Mouse (Mus musculus) T-helper 17 cell (primary cell): ENCODE data around the gene Tssk3.

Experiments used
- in situ Hi-C, 2 experiments: fragments of 300-600 bp; cut with MboI, MseI; formaldehyde crosslinking; loops; 1 replicate in 1 of 2; 2 replicates in 1 of 2; pipeline ENCODE4 v1.15.1; 2025; ENCODE audit warnings: high pct_unique_total_duplicates in 2 of 2

Gene Tssk3

GRCm38 (mm10) chr4:129451471-129452169, 39.2 kb downstream of the Tssk3 start:
- in situ Hi-C loops, result no loop called here

- in situ Hi-C loops, result no loop called here
These were observed 40.0 kb downstream of the Tssk3 start for GRCm38 (mm10) chr4:129450851-129451250.

DNA sequence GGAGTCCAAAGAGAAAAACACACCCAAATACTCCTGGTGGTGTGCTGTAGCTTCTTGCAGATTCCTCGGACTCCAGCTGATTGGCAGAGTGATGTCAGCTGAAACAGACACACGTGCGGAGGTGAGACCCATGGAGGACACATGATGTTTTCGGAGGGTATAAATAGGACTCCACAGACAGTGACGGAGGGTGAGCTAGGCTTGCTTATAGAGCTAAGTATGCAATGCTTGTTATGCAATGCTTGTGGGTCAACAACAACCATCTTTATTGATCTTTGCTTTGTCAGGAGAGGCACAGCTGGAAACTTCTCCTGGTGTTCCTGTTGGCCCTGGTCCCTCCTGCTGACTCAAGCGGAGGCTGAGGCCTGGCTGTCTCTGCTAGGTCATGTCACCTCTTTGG, 42.1 kb downstream of the Tssk3 start:
- in situ Hi-C loops, result no loop called here

DNA sequence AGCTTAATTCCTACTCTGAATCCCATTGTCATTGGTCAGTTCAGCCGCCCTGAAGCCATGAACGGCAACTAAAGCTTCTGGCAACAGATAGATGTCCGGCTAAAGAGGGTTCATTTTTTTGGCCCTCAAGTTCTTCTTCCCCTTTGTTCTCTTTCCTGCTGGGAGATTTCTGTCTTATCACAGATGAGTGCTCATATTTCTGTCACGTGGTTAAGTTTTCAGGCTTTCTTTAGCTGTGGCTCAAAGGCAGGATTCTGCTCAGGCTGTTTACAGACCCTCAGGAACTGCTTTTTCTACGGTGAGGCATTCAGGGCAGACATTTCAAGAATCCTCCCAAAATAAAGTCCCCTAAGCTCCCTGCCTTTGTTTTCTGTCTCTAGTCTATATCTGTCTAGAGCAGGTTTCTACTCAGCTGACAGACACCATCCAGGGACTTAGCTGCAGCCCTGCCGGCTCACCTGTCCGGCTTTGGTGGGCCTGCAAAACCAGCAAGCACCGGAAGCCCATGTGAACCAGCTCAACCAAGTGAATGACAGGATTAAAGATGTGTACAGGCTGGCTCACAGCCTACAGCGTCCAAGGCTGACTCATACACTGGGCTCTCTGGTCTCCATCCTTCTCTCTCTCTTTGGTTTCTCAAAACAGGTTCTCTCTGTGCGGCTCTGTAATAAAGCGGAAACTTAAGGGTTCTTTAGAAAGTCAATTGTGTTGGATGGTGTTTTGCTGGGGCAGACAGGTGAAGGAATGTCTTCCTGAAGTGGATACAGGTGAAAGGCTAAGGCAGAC, 42.9 kb downstream of the Tssk3 start:
- in situ Hi-C loops, result no loop called here

DNA sequence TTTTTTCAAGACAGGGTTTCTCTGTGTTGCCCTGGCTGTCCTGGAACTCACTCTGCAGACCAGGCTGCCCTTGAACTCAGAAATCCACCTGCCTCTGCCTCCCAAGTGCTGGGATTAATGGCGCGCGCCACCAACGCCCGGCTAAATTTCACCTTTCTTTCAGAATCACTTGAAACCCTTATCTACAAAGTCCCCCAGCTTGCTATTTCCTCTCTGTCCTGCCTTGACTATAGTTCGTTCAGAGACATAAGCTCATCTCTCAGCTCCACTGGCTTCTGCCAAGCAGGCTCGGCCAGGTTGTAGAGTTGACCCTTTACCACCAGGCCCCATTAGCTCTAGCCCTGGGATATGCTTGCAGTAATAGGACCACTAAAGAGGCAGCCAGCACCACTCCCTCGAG, 43.5 kb downstream of the Tssk3 start:
- in situ Hi-C loops, result no loop called here

DNA sequence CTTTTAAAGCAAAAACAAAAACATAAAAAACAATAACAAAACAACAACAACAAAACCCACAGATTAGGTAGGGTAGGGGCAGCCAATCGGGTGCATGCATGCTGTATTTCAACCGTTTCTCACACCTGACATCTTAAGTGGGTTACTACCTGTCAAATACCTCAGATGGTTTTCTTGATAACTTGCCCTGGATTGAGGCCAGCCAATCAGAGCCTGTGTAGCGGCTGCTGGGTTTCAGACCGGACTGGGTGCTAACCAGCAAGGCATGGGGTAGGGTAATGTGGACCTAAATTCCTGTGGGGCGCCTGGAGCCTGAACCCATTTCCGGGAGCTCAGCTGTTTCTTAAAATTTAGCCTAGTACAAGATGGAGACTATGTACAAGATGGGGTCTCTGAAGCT, 49.7 kb downstream of the Tssk3 start:
- in situ Hi-C loops, result no loop called here

DNA sequence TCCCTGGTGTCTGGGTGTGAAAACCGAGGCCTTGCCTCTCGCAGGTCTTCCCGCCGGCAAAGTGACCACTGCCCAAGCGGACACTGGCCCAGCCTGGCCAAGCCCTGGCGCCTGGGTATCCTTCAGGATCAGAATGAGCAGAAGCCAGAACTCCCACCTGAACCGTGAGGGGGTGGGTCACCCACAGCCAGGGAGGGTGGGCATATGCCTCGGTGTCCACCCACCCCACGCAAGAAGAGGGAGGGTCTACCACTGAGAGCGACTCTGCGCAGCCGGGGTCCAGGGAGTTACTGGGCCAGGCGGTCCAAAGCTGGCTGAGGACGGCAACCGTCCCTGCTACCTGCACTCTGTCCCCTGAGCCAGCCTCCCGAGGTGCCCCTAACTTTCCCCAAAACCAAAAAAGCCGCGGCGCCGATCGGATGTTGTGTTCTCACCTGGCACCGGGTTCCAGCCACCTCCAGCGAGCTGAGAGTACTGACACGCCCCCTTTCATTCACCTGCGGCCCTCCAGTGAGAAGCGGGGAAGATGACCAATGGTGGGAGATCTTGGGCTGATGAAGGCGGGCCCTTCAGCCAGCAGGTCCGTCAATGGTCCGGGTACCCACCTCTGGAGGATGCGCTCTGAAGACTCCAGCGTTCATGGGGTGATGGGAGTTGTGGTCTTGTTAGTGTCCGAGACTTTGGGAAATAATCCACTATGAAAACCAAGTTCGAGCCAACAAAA, 50.3 kb downstream of the Tssk3 start, which contains the start of gene Zbtb8b:
TSS of gene Zbtb8b (minus strand) at position 514 of the 724 bp plus-strand sequence.
- in situ Hi-C loops, result no loop called here
